Mouse (Mus musculus): Measurements from ENCODE around the gene Rbbp8nl. TPM values are rescaled to one million over a fixed set of nuclear protein-coding genes. Genes with fewer than 3 reads are reported as not detected.
"Not testable (repeated sequence)": the region's sequence is repeated elsewhere in the genome, so short reads cannot be mapped to it uniquely, and the experiment has no call there.

Gene Rbbp8nl
- total and polyA plus RNA-seq, 3 experiments = not detected

DNA sequence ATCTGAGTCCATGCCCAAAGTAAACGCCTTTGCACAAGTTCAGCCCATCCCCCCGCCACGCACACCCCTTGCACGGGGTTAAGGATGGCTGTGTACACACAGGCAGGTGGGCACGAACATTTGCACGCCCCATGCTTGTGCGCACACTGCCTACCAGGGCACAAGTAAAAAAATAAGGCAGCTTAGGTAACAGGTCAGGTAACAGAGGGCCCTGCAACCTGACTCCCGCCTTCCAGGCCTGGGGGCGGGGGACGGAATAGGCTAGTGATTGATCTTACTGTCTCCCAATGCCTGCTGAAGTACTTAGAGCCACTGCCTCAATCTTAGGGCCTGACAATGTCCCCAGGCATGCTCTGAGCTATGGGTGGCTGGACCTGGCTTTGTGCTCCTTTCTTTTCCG lies 713 bp downstream of the Rbbp8nl start:
- DNase-seq = no peak

DNA sequence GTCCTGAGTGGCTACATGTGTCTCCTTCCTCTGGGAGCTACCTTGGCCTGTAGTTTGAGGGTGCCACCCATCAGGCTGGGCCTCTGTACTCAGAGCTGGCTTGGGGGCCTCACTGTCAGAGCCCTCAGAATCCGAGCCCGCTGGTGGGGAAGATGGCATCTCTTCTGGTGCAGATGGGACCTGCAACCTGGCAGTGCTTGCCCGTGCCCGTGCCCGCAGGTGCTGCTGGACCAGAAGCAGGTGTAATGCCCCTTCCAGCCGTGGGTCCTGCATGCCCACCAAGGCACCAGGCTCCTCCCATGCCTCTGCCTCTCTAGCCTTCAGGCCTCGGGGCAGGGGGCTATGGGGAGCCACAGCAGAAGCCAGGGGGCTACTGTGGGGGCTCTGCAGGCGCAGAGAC lies 10.4 kb downstream of the Rbbp8nl start:
- DNase-seq = no peak

DNA sequence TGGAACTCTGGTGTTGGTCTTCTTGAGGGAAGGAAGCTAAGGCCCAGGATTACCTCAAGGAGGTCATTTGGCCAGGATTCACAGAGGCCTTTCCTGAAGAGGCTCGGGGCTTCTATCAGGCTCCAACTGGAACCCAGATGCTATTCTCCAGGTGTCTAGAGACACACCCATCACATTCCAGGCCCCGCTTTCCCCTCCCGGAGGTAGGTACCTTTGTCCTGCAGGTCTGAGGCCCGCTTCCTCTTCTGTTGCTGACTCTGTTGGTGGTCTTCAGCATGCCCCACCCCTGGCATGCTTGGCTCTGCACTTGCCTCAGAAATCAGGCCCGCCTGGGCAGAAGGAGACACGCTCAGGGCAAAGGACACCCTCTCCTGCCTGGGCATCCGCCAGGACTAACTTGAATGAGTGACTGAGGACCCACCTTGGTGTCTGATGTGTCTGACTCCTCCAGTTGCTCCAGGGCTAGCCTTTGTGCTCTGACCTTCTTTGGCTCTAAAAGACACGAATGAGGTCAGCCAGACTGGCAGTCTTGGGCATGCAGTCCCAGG lies 11.8 kb downstream of the Rbbp8nl start:
- DNase-seq = no peak

GRCm38 (mm10) chr2:180276851-180277259 lies 12.8 kb downstream of the Rbbp8nl start:
- no peak for DNase-seq

GRCm38 (mm10) chr2:180276385-180276784 lies 13.3 kb downstream of the Rbbp8nl start:
- DNase-seq = no peak

DNA sequence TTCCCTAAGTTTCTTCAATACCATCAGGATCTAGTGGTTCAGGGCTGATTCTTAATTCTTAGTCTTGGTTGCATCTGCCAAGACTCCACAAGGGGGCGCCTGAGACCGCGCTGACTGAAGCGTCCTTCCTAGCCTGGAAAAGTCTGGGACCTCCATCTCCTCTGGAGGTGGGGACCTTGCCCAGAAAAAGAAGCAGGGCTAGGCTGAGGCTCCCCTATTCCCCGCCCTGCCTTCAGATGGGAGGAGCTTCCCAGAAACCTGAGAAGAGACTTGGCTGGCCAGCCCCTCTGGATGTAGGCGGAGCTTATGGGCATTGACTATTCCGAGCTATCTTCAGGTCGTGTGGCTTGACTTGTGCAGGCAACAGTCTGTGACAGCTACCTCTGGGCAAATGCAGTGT lies 13.8 kb downstream of the Rbbp8nl start:
- DNase-seq = peak; percentile 76

GRCm38 (mm10) chr2:180274523-180274922 lies 15.2 kb downstream of the Rbbp8nl start:
- no peak for DNase-seq

GRCm38 (mm10) chr2:180273394-180274244 lies 16.1 kb downstream of the Rbbp8nl start, which contains the start of gene Cables2:
Gene Cables2, minus strand, starts transcription at chr2:180273496.
- peak; percentile 94 for DNase-seq

DNA sequence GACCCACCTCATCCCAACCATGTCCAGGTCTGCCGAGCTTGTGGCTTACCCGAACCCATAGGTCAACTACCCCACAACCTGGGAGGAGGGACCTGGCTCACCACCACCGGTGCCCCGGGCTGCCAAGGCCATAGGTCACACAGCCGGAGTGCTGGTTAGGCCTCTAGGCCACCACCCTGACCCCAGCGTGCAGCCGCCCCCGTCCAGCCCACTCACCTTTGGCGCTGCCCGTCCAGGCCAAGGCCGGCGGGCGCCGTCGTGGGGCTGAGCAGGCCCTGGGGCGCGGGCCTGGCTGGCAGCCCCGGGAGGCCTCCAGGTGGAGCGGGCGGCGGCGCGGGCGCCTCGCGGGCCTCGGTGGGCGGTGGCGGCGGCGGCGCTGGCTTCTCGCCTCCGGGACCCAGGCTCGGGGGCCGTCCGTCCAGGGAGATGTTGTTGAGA lies 16.8 kb downstream of the Rbbp8nl start:
- no peak for DNase-seq

DNA sequence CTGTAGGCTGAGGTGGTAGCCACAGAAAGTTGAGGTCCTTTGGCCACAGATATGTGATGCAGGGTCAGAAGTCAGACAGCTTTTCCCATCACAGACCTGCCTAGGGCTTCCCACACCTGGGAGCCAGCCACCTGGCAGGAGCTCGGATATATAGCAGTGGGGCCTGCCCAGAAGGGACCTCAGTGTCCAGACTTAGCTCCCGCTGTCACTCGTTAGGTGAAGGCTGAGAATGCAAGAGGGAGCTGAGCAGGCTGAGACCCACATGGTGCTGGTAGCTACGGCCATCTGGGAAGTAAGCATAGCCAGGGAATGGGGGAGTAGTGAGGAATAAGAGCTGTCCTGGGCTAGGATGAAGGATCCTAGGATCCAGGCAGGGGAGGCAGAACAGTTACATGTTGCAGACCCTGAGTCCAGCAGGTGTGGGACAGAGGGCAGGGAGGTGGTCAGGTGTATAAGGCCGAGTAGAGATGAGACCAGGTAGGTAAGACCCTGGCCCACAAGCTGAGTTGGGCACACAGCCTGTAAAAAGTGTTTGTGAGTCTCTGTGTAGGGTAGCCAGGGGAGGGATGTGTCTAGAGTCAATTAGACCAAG lies 17.8 kb downstream of the Rbbp8nl start:
- DNase-seq = peak; percentile 7

DNA sequence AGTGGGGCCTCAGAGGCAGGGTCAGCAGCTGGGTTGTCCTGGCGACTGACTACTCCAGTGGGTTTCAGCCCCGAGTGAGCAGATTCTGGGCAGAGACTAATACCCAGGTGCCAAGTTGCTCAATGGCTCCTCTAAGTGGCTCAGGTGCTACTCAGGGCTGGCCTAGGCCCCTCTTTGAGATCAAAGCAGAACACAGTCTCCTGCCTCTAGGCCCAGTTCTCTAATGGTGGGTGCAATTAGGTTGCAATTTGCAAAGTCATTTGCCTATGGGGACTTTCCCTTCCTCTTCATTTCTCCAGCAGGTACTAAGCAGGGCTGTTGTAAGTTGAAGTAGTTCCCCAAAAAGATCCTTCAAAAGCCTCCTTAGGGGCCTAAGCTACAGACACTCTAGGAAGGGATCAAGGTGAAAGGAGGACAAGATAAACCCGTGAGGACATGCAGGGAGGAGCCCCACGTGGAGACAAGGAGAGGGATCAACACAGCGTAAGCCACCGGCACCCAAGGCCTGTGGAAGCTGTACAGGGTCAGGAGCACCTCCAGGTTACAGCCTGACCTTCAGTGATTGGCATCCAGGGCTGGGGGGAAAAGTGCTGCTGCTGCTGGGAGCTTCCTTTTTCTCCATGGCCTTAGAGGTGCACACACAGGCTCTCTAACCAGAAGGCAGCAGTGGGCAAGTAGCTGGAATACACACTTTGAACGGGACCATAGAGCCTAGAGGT lies 19.0 kb downstream of the Rbbp8nl start:
- DNase-seq = peak; percentile 4

DNA sequence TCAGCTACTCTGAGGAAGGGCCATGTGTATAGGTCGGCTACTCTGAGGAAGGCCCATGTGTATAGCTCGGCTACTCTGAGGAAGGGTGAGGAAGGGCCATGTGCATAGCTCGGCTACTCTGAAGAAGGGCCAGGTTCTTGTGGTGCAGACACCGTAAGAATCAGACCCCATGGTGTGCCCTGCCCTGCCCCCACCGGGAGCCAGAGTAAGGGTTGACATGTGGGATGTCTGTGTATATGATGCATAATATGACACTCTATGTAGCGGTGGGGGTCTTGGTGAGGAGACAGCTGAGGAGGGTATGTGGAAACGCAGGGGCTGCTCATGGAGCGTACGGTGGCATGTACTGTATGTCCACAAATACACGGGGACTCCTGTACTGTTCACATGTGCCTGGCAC lies 20.4 kb downstream of the Rbbp8nl start:
- DNase-seq = no peak

GRCm38 (mm10) chr2:180267955-180268354 lies 21.7 kb downstream of the Rbbp8nl start:
- no peak for DNase-seq

- no peak for DNase-seq
Measured at GRCm38 (mm10) chr2:180262891-180263290, 26.8 kb downstream of the Rbbp8nl start.

DNA sequence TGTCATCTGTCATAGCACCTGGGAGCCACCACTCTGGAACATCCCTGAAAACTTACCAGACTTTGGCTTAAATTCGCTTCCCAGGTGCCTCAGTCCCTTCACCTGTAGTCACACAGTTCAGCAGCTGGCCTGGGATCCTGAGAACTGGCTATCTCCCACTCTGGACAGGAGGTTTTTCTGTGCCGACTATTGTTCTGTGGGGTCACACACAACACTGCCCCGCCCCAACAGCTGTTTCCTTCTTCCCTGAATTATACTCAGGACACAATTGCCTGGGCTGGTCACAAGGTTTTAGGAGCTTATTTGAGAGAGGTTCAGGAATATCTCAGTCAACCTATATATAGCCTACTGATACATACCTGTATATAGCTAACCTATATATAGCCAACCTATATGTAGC lies 27.2 kb downstream of the Rbbp8nl start:
- peak; percentile 16 for DNase-seq

GRCm38 (mm10) chr2:180261901-180262300 lies 27.8 kb downstream of the Rbbp8nl start:
- no peak for DNase-seq

DNA sequence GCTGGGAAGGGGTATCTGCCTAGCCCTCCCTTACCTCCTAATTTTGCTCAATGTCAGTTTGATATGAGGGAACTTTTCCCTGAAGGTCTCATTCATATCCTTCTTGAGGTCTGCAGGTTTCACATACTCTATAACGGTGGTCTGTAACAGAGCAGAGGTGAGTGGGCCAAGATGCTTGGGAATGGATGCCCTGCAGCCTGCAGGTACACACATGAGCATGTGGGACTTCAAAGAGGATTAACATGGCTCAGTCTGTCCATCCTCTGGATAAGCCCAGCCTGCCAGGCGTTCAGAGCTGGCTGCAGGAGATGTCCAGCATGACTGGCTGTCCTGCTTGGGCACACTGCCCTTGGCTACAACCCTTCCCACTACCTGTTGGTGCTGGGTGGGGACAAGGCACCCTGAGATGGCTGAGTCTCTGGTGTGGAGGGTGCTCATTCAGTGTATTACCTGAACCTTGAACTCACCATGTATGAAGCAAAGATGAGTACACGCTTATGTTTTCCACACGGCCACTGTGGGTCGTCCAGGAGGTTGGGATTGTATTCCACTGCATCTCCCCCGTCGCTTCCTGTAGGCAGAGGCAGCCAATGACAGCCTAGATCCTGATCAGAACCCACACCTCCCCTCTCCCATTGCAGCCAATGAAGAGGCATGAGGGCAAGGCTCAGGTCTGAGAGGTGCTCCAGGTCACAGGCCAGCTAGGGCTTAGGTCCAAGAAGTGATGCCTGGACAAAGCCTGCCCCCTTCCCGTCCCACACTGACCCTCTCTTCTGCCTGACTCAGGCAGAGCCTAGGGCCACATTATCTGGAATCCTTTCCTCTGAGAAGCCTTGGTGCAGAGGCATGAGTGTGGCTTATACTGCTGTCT lies 28.8 kb downstream of the Rbbp8nl start:
- no peak for DNase-seq

DNA sequence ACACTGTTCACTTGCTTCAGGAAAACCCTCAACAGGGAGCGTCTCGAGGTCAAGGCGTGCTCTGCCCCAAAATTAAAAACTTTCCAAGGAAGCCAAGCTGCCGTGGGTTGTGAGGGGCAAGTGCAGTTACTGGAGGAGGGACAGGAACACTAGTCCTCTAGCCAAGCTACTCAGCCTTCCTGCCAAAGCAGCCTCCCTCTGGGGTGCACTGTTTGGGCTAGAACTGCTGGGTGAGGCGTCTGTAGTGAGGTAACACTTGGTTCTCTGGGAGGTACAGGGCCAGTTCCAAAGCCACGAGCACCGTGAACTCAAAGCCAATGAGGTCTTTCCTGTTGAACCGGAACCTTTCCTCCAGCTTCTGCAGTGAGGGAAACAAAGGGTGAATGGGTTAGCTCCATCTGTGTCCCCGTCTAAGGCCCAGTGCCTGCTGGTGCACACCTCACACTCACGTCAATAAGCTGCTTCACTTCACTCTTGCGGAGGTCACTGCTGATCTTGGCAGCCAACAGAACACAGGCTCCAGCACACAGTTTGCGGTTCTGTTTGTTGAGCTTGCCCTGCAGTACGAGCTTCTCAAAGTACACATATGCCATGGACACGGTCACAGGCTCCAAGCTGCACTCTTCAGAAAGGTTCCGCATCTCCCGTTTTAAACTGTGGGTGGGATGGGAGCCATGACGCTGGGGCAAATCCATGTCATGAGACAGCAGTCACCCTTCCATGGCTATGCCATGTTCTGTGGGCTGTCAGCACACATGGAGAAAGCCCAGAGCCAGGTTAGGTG lies 29.7 kb downstream of the Rbbp8nl start:
- peak; percentile 13 for DNase-seq

- DNase-seq = not testable (repeated sequence)
Measured at GRCm38 (mm10) chr2:180258951-180259484, 30.7 kb downstream of the Rbbp8nl start.
